Mouse (Mus musculus) megakaryocyte, embryonic 14.5 days (primary cell): Measurements from ENCODE around the gene Ddx55.
"Not testable (repeated sequence)": the region's sequence is repeated elsewhere in the genome, so short reads cannot be mapped to it uniquely, and the experiment has no call there.

Experiments used
- FLI1 ChIP-seq: IDR thresholded peaks from 2 replicates; pipeline ENCODE4 v1.6.1; 2012; ENCODE audit warnings: low read length, inconsistent platforms, mixed read lengths
- GATA1 ChIP-seq: IDR thresholded peaks from 3 replicates; pipeline ENCODE4 v1.6.1; 2012; ENCODE audit warnings: mixed read lengths, low read length, inconsistent platforms, borderline replicate concordance

DNA sequence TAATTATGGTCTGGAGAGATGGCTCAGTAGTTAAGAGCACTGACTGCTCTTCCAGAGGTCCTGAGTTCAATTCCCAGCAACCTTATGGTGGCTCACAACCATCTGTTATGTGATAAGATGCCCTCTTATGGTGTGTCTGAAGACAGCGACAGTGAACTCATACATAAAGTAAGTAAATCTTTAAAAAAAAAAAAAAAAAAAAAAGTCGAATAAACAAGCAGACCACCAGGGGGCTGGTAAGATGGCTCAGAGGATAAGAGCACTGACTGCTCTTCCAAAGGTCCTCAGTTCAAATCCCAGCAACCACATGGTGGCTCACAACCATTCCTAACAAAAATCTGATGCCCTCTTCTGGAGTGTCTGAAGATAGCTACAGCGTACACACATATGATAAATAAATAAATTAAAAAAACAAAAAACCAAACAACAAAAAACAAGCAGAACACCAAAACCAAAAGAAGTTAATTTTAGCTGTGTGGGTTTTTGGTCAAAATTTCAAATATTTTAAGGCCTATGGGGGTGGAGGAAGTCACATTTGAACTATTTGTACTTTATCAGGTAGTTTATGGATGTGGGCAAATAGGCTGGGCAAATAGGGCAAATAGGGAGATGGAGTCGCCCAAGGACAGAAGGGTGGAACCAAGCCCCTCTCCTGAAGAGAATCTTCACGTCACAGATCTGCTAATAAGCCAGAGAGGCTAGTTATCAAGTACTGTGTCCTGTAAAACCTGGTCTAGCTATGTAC lies 1.1 kb upstream of the Ddx55 start:
- not testable (repeated sequence) for TF ChIP-seq GATA1, FLI1
